Mouse (Mus musculus) limb, embryonic 11.5 days (tissue): ENCODE measurements around the gene Arhgef3. TPM values are rescaled to one million over a fixed set of nuclear protein-coding genes. Genes with fewer than 3 reads are reported as not detected.

Source experiments
- ATAC-seq: fragments of 200-750 bp; cut with Nextera tagmentation; 2 replicates; pipeline ENCODE4 v1.8.0; 2017; ENCODE audit warnings: low read depth; ENCODE audit not compliant: insufficient number of reproducible peaks, low FRiP score, low TSS enrichment
- DNase-seq: peaks from one replicate; pipeline ENCODE4 v3.0.0-alpha.2; 2015; ENCODE audit warnings: low spot score
- H3K27ac ChIP-seq: fragments of 300-500 bp; sonication (generic); replicated peaks from 2 replicates; pipeline ENCODE4 v1.5.1; 2014; ENCODE audit warnings: low read depth, mild to moderate bottlenecking, low read length
- H3K27me3 ChIP-seq: fragments of 300-500 bp; sonication (generic); 2 replicates; pipeline ENCODE4 v1.6.1; 2014; ENCODE audit warnings: mild to moderate bottlenecking, low read length, mixed read lengths; ENCODE audit not compliant: control insufficient read depth, insufficient read depth
- H3K36me3 ChIP-seq: fragments of 300-500 bp; sonication (generic); 2 replicates; pipeline ENCODE4 v1.6.1; 2014; ENCODE audit warnings: mild to moderate bottlenecking, low read length, moderate library complexity, mixed read lengths; ENCODE audit not compliant: control insufficient read depth, insufficient read depth
- H3K4me1 ChIP-seq: fragments of 300-500 bp; sonication (generic); 2 replicates; pipeline ENCODE4 v1.6.1; 2014; ENCODE audit warnings: low read length, mixed read lengths; ENCODE audit not compliant: control insufficient read depth, insufficient read depth
- H3K4me2 ChIP-seq: fragments of 300-500 bp; sonication (generic); 2 replicates; pipeline ENCODE4 v1.6.1; 2014; ENCODE audit warnings: low read depth, mild to moderate bottlenecking, moderate library complexity; ENCODE audit not compliant: severe bottlenecking
- H3K4me3 ChIP-seq: fragments of 300-500 bp; sonication (generic); 2 replicates; pipeline ENCODE4 v1.5.1; 2014; ENCODE audit warnings: low read depth, low read length
- H3K9ac ChIP-seq: fragments of 300-500 bp; sonication (generic); 2 replicates; pipeline ENCODE4 v1.6.1; 2014; ENCODE audit warnings: mild to moderate bottlenecking, low read length
- H3K9me3 ChIP-seq: fragments of 300-500 bp; sonication (generic); 2 replicates; pipeline ENCODE4 v1.6.1; 2016; ENCODE audit warnings: low read length; ENCODE audit not compliant: control insufficient read depth
- WGBS: fragments of 180-500 bp; shearing (Covaris S2); extraction: QIAGEN DNeasy Blood & Tissue Kit; methylation state at CpG from one replicate; pipeline ENCODE4 v1.1.7; 2014; 5-methylcytosine and 5-hydroxymethylcytosine counted together
- polyA plus RNA-seq: library from polyadenylated mRNA; unstranded; fragments of >200 nt; fragmentation: Nextera tagmentation; extraction: Ambion mirVana; gene quantifications from 2 replicates; pipeline ENCODE4 v1.2.1, GENCODE M21; 2014

The Arhgef3 gene
- polyA plus RNA-seq, 1 experiment from 2014 or later, result 17.8 TPM

DNA sequence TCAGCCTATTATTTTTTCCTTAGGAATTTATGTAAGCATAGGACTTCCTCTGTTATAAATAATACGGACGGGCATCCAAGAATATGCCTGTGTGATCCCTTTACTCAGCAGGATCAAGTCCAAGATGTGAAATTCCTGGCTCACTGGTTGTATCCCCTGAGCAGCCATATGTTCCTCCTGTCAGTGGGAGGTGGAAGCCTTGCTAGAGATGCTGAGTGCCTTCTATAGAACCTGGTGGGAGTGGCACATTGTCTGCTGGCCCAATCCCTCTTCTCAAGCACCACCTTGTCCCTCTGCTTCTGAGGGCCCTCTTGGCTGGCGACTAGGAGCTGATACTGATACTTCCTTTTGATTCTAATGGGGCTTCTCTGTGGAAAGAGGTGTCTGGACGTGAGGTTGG, 155.1 kb downstream of the Arhgef3 start:
- no peak for DNase-seq
- H3K36me3 ChIP-seq, result no peaks in the 10 kb centered on the region
- H3K9ac ChIP-seq, result no peak overlapping the region
- 69% methylated on average over 4 of the region's 4 CpGs for WGBS
- H3K4me1 ChIP-seq, result no peaks in the 10 kb centered on the region
- H3K27me3 ChIP-seq, result no peaks in the 10 kb centered on the region
- ATAC-seq, result no peak
- no peaks in the 10 kb centered on the region for H3K9me3 ChIP-seq
- no peak overlapping the region for H3K27ac ChIP-seq
- no peak overlapping the region for H3K4me3 ChIP-seq
- no peak overlapping the region for H3K4me2 ChIP-seq

- Histone ChIP-seq H3K4me1 (no peaks in the 10 kb centered on the region), H3K36me3 (no peaks in the 10 kb centered on the region), H3K27ac (no peak overlapping the region), H3K27me3 (no peaks in the 10 kb centered on the region), H3K4me3 (no peak overlapping the region), H3K9me3 (no peaks in the 10 kb centered on the region), H3K4me2 (no peak overlapping the region), H3K9ac (no peak overlapping the region)
- DNase-seq (no peak), ATAC-seq (no peak)
- 91% methylated on average over 4 of the region's 4 CpGs for WGBS
Measured at GRCm38 (mm10) chr14:27270466-27270865, 155.8 kb downstream of the Arhgef3 start.

GRCm38 (mm10) chr14:27271371-27272071, 156.8 kb downstream of the Arhgef3 start:
- Histone ChIP-seq H3K4me2 (no peak overlapping the region), H3K36me3 (no peaks in the 10 kb centered on the region), H3K27ac (no peak overlapping the region), H3K9ac (no peak overlapping the region), H3K4me1 (no peaks in the 10 kb centered on the region), H3K27me3 (no peaks in the 10 kb centered on the region), H3K4me3 (no peak overlapping the region), H3K9me3 (no peaks in the 10 kb centered on the region)
- no peak for DNase-seq
- ATAC-seq, result no peak
- whole genome bisulfite sequencing, result 73% methylated on average over 10 of the region's 10 CpGs

DNA sequence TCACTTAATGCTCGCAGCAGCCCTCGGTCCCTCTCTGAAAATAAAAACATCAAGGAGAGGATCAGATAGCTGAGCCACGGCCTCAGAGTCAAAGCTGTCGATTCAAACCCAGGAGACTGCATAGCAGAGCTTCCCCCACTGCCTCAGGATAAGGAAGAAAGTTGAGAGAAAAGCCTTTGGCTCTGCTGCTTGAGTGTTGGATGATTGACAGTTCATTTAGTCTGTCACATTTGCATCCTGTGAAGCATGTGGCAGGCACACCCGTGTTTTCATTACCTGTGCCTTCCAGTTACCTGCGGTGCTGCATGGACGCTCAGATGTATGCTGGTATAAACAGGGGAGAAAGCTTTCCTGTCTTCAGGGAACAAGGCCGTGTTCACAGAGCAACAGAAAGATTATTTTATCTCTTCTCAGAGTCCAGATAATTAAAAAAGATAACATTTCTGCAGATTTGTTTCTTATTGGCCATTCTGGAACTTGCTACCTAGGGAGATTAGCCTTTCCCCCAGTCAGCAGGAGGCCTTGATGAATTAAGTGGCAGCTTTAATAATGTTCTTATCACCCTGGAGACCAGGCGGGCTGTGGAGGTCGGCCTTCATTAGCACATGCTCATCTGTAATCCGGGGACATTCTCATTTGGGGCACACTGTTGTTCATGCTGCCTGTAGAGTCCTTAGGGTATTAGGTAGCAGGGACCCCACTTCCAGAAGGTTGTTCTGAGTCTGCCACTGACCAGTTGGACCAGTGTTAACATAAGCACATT, 157.6 kb downstream of the Arhgef3 start:
- no peaks in the 10 kb centered on the region for H3K36me3 ChIP-seq

GRCm38 (mm10) chr14:27272835-27273138, 158.1 kb downstream of the Arhgef3 start:
- H3K4me1 ChIP-seq, result no peaks in the 10 kb centered on the region
- ATAC-seq, result no peak
- H3K36me3 ChIP-seq, result no peaks in the 10 kb centered on the region
- H3K9me3 ChIP-seq, result no peaks in the 10 kb centered on the region
- no peak overlapping the region for H3K4me2 ChIP-seq
- H3K27me3 ChIP-seq, result no peaks in the 10 kb centered on the region
- 78% methylated on average over 2 of the region's 2 CpGs for WGBS
- no peak overlapping the region for H3K9ac ChIP-seq
- no peak overlapping the region for H3K4me3 ChIP-seq
- no peak for DNase-seq
- H3K27ac ChIP-seq, result no peak overlapping the region

More for the DNA sequence above, 157.6 kb downstream of the Arhgef3 start:
- Histone ChIP-seq H3K27ac (no peak overlapping the region), H3K4me3 (no peak overlapping the region), H3K9me3 (no peaks in the 10 kb centered on the region), H3K4me1 (no peaks in the 10 kb centered on the region), H3K4me2 (no peak overlapping the region), H3K27me3 (no peaks in the 10 kb centered on the region), H3K9ac (no peak overlapping the region)
- ATAC-seq (no peak), DNase-seq (no peak)
- WGBS, result 47% methylated on average over 11 of the region's 11 CpGs

DNA sequence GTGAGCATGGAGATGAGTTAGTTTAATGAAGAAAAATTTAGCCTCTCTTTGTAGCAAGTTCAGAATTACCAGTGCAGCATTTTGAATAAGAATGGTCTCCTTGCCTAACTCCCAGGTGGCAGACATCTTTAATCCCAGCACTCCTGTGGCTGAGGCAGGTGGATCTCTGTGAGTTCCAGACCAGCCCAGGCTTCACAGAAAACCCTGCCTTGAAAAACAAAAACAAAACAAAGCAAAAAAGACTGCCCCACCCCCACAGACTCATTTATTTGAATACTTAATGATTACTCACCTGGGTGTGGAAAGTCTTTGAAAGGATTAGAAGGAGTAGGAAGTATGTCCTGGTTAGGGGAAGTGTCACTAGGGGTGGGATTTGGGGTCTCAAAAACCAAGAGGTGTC, 158.5 kb downstream of the Arhgef3 start:
- DNase-seq, result no peak
- no peak for ATAC-seq
- H3K36me3 ChIP-seq, result no peaks in the 10 kb centered on the region

DNA sequence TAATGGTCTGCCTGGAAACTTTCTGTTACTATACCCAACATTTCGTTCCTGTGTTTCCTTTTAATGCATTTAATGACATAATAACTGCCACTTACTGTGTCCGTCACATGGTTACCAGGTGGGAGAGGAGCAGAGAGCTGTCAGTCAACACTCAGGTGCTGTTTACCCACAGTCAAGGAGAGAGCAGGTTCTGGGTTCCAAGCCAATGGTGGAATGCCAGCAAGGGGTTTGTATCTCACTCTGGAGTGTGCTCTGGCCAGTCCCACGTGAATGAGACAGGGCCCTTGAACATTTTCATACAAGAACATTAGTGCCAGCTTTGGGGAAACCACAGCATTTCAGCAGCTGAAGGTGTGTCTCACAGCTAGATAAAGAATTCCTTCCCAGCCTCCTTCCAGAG, 162.6 kb downstream of the Arhgef3 start:
- ATAC-seq, result no peak
- H3K9me3 ChIP-seq, result no peaks in the 10 kb centered on the region
- H3K36me3 ChIP-seq, result no peaks in the 10 kb centered on the region
- WGBS, result 73% methylated on average over 3 of the region's 3 CpGs
- DNase-seq, result no peak
- no peak overlapping the region for H3K9ac ChIP-seq
- no peak overlapping the region for H3K4me3 ChIP-seq
- no peaks in the 10 kb centered on the region for H3K27me3 ChIP-seq
- no peak overlapping the region for H3K27ac ChIP-seq
- no peaks in the 10 kb centered on the region for H3K4me1 ChIP-seq
- H3K4me2 ChIP-seq, result no peak overlapping the region

More for the DNA sequence above, 158.5 kb downstream of the Arhgef3 start:
- Histone ChIP-seq H3K4me2 (no peak overlapping the region), H3K9me3 (no peaks in the 10 kb centered on the region), H3K27ac (no peak overlapping the region), H3K4me1 (no peaks in the 10 kb centered on the region), H3K9ac (no peak overlapping the region), H3K27me3 (no peaks in the 10 kb centered on the region), H3K4me3 (no peak overlapping the region)

- DNase-seq (no peak), ATAC-seq (no peak)
- H3K4me2 ChIP-seq, result no peak overlapping the region
- H3K9ac ChIP-seq, result no peak overlapping the region
- no peaks in the 10 kb centered on the region for H3K27me3 ChIP-seq
- H3K4me3 ChIP-seq, result no peak overlapping the region
- H3K36me3 ChIP-seq, result no peaks in the 10 kb centered on the region
- 86% methylated on average over 8 of the region's 8 CpGs for WGBS
- no peaks in the 10 kb centered on the region for H3K9me3 ChIP-seq
- no peak overlapping the region for H3K27ac ChIP-seq
- no peaks in the 10 kb centered on the region for H3K4me1 ChIP-seq
Measured at GRCm38 (mm10) chr14:27280201-27280890, 165.6 kb downstream of the Arhgef3 start.
